Mouse (Mus musculus) kidney, adult 2 months (tissue): Measurements from ENCODE around the gene Mapk3.

Source experiments
- CTCF ChIP-seq: fragments of 200-500 bp; conservative IDR thresholded peaks from 2 replicates; pipeline ENCODE4 v1.5.1; 2011; ENCODE audit warnings: low read depth, mild to moderate bottlenecking, control low read depth, low read length, moderate library complexity, mixed read lengths; ENCODE audit not compliant: insufficient read depth, insufficient read length
- POLR2A ChIP-seq: fragments of 200-500 bp; IDR thresholded peaks from one replicate; pipeline ENCODE4 v1.6.1; 2011; ENCODE audit warnings: low read depth, low read length, control low read depth

DNA sequence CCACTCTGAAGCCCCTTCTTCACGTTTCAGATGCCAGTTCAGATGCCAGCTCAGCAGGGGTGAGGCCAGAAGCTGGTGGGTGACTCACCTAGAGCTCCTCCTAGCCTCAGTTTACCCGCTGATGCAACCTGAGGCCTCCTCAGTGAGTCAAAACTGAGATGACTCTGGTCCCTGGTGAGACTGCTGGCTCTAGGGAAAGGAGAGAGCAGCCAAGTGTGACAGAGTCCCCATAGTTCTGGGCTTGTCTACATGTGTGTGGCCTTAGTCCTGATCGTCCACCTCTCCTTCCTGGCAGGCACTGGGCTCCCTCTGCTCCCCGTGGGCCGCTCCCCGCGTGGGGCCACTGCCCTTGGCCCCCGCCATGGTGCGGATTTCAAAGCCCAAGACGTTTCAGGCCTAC is 18.1 kb downstream of the Mapk3 start:
- TF ChIP-seq CTCF (no peak), POLR2A (no peak)
